Mouse (Mus musculus) thymus, adult 2 months (tissue): Measurements from ENCODE around the gene Mycbpap. TPM values are rescaled to one million over a fixed set of nuclear protein-coding genes. Genes with fewer than 3 reads are reported as not detected.

Source experiments
- DNase-seq: peaks from one replicate; pipeline ENCODE4 v3.0.0; 2021
- H3K27ac ChIP-seq: fragments of 200-500 bp; 2 replicates; pipeline ENCODE4 v1.5.1; 2012; ENCODE audit warnings: low read length, control low read depth; ENCODE audit not compliant: control insufficient read depth, insufficient read depth
- H3K27me3 ChIP-seq: fragments of 200-500 bp; 2 replicates; pipeline ENCODE4 v1.6.1; 2012; ENCODE audit warnings: mild to moderate bottlenecking, low read length, moderate library complexity, mixed read lengths; ENCODE audit not compliant: control insufficient read depth, insufficient read depth
- H3K36me3 ChIP-seq: fragments of 200-500 bp; 2 replicates; pipeline ENCODE4 v1.6.1; 2012; ENCODE audit warnings: mild to moderate bottlenecking, low read length, moderate library complexity; ENCODE audit not compliant: control insufficient read depth, insufficient read depth
- H3K4me1 ChIP-seq: fragments of 200-500 bp; replicated peaks from 2 replicates; pipeline ENCODE4 v1.6.1; 2012; ENCODE audit warnings: low read length; ENCODE audit not compliant: control insufficient read depth, insufficient read depth
- H3K4me3 ChIP-seq: fragments of 200-500 bp; 2 replicates; pipeline ENCODE4 v1.5.1; 2012; ENCODE audit warnings: mild to moderate bottlenecking, low read length, control low read depth, moderate library complexity; ENCODE audit not compliant: control insufficient read depth, insufficient read depth
- CTCF ChIP-seq: fragments of 200-500 bp; IDR thresholded peaks from 2 replicates; pipeline ENCODE4 v1.5.1; 2012; ENCODE audit warnings: mild to moderate bottlenecking, control low read depth, low read length, moderate library complexity, borderline replicate concordance; ENCODE audit not compliant: control insufficient read depth, poor library complexity, insufficient read depth; ENCODE audit errors: extremely low read depth
- POLR2A ChIP-seq: fragments of 200-500 bp; IDR thresholded peaks from 2 replicates; pipeline ENCODE4 v1.6.1; 2012; ENCODE audit warnings: mild to moderate bottlenecking, low read length, control low read depth, moderate library complexity; ENCODE audit not compliant: control insufficient read depth, poor library complexity, insufficient read depth; ENCODE audit errors: extremely low read depth
- WGBS: fragments of 180-500 bp; shearing (Covaris S2); methylation state at CpG from one replicate; pipeline ENCODE4 v1.1.7; 2018; 5-methylcytosine and 5-hydroxymethylcytosine counted together
- polyA plus RNA-seq: library from polyadenylated mRNA; depleted of rRNA; stranded (reverse); fragments of >200 nt; gene quantifications from 2 replicates; pipeline ENCODE4 v1.2.3, GENCODE M21; 2012

Gene Mycbpap
- polyA plus RNA-seq, 1 experiment = 0.19 TPM

DNA sequence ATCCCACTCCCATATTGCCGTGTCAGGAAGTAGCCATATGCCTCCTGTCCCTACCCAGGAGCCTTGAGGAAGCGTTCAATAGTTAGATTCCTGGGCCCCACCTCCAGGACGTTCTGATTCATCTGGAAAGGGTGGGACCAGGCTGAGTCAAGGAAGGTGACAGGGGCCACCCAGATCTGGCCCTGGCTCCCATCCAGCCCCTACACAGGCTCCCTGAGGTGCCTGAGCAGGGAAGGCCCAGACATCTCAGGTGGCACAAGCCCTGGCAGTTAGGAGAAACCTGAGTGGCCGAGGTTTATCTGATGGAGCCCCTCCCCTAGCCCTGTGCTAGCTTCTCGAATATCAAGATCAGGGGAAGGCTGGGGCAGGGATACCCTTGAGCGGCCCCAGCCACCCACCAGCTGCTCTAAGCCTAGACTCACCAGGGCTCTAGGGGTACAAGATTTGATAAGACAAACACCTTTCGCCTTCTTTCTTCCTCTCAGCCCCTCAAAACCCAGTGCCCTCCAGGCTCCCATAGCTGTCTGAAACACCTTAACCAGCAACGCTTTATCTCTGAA lies 17.3 kb upstream of the Mycbpap start:
- H3K27ac ChIP-seq = no peak overlapping the region
- no peaks in the 10 kb centered on the region for H3K27me3 ChIP-seq
- 93% methylated on average over 8 of the region's 8 CpGs for WGBS
- TF ChIP-seq POLR2A (no peak), CTCF (no peak)
- H3K4me3 ChIP-seq = no peak overlapping the region
- DNase-seq = no peak
- H3K4me1 ChIP-seq = no peaks in the 10 kb centered on the region
- no peaks in the 10 kb centered on the region for H3K36me3 ChIP-seq

- Histone ChIP-seq H3K36me3 (no peaks in the 10 kb centered on the region), H3K4me3 (no peak overlapping the region), H3K4me1 (no peaks in the 10 kb centered on the region), H3K27ac (no peak overlapping the region), H3K27me3 (no peaks in the 10 kb centered on the region)
- DNase-seq = no peak
- TF ChIP-seq POLR2A (no peak), CTCF (no peak)
- 94% methylated on average over 8 of the region's 8 CpGs for WGBS
These were observed 11.6 kb upstream of the Mycbpap start for GRCm38 (mm10) chr11:94533171-94533570.

DNA sequence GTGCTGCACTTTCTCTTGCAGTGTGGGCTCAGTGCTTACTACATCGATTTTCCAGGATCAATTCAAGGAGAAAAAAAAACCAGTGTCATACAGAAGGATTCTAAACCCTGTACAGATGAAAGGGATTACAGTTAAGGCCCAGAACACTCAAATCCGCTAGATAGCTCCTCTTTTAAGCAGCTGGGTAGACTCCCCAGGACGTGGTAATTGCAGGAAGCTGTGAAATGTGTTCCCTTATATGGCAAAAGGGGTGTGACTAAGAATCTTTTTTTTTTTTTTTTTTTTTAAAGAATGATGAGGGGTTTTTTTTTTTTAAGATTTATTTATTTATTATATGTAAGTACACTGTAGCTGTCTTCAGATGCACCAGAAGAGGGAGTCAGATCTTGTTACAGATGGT lies 7.3 kb upstream of the Mycbpap start:
- Histone ChIP-seq H3K4me3 (no peak overlapping the region), H3K27me3 (no peaks in the 10 kb centered on the region), H3K36me3 (no peaks in the 10 kb centered on the region), H3K27ac (no peak overlapping the region), H3K4me1 (no peaks in the 10 kb centered on the region)
- DNase-seq = no peak
- TF ChIP-seq CTCF (no peak), POLR2A (no peak)
- 46% methylated on average over 3 of the region's 3 CpGs for WGBS

DNA sequence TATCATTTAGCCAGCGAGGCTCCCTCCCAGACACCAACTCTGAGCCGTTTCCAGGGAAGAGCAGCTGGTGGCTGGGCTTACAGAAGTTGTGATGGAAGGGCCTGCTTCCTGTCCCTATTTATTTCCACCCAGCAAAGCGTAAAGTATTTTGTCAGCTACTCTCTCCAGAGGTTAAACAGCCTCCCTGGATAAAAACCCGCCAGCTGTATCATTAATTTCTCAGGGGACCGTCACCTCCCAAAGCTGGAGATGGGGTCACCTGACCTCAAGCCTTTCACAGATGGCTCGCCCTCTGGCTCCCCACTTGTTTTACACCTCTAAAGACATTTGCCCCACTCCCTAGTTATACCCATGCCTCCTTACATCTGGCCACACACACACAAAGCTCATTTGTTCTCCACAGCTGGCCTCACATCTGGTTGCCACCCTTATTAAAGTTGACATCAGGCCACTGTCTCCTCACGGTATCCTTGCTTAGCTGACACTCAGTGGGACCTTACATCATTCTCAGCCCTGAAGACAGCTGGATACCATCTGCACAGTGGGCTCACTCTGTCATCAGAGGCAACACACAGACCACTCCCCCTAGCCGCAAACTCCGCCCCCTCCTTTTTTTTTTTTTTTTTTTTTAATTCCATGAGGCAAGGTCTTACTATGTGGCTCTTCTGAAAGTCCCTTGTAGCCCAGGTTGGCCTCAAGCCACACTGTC lies 4.8 kb upstream of the Mycbpap start:
- no peaks in the 10 kb centered on the region for H3K27me3 ChIP-seq
- no peak for DNase-seq
- TF ChIP-seq POLR2A (no peak), CTCF (no peak)
- 83% methylated on average over 9 of the region's 9 CpGs for WGBS
- H3K4me1 ChIP-seq = no peaks in the 10 kb centered on the region
- H3K36me3 ChIP-seq = no peaks in the 10 kb centered on the region
- H3K27ac ChIP-seq = no peak overlapping the region
- H3K4me3 ChIP-seq = no peak overlapping the region

DNA sequence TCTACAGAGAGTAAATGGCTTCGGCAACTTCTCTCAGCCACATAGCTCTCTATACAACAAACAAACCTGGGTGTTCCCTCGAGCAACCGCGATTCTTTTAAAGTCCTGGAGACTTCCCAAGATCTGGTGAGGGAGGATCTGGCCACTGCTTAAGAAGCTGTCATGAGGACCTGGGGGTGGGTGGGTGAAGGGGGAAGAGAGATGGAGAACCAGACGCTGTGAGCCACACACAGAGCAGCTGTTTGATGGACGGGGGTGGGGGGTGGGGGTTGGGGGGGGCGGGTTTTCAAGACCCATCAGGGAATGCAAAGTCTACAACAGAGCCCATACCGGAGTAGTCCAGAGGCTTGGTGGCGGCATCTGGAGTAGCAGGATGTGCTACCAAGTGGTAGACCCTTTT lies 8.1 kb downstream of the Mycbpap start:
- no peak for DNase-seq
- Histone ChIP-seq H3K27ac (no peak overlapping the region), H3K4me3 (no peak overlapping the region), H3K27me3 (no peaks in the 10 kb centered on the region), H3K36me3 (no peaks in the 10 kb centered on the region), H3K4me1 (no peaks in the 10 kb centered on the region)
- WGBS = 75% methylated on average over 9 of the region's 9 CpGs
- no peak for TF ChIP-seq CTCF
- no peak for TF ChIP-seq POLR2A

DNA sequence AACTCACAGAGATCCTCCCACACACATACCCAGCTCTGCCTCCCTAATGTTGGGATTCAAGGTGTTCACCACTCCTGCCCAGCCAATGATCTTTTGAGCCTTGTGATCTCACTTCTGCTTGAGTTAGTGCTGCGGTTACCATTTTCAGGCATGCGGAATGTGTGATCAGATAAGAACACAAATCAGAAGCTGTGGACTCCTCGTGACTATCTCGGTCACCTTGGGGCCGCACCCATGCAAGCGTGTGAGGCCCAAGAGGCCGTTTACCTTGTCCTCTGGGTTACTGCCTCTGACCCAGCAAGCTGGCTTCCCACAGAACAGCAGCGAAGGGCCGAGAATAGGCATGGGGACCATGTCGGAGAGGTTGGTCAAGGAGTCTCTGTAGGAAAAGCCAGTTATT lies 12.6 kb downstream of the Mycbpap start:
- H3K36me3 ChIP-seq = no peaks in the 10 kb centered on the region
- no peaks in the 10 kb centered on the region for H3K27me3 ChIP-seq
- 91% methylated on average over 10 of the region's 10 CpGs for WGBS
- H3K4me3 ChIP-seq = no peak overlapping the region
- no peaks in the 10 kb centered on the region for H3K4me1 ChIP-seq
- H3K27ac ChIP-seq = no peak overlapping the region
- DNase-seq = no peak
- TF ChIP-seq POLR2A (no peak), CTCF (no peak)

- WGBS = 91% methylated on average over 8 of the region's 8 CpGs
- no peak for DNase-seq
- Histone ChIP-seq H3K4me3 (no peak overlapping the region), H3K27me3 (peaks cover 9% of the 10 kb centered on the region; the same call in 1 of the 2 replicates), H3K27ac (no peak overlapping the region), H3K4me1 (no peaks in the 10 kb centered on the region), H3K36me3 (no peaks in the 10 kb centered on the region)
- no peak for TF ChIP-seq CTCF
- no peak for TF ChIP-seq POLR2A
These were observed 20.1 kb downstream of the Mycbpap start for GRCm38 (mm10) chr11:94501482-94501881.
